7 mouse cellular contexts compared by ENCODE assay signal in genomic region chr6:29214776-29215175, GRCm38 (mm10). TPM values are rescaled to one million over a fixed set of nuclear protein-coding genes. Genes with fewer than 3 reads are reported as not detected.
DNase-seq lines count a peak whose midpoint lies in the region; ATAC-seq and TF ChIP-seq lines count a peak whose summit lies in the region.

No protein-coding gene starts in this region.

- H3K27ac ChIP-seq in left cerebral cortex, adult 2 months: peak overlapping the region; percentile 68
- H3K27ac ChIP-seq in embryonic facial prominence, embryonic 15.5 days (replicated peaks): no peak overlapping the region
- H3K27ac ChIP-seq in intestine, embryonic 16.5 days (ENCODE audit: low read length): no peak overlapping the region
- no peak overlapping the region for H3K27ac ChIP-seq in stomach, embryonic 15.5 days

- H3K4me2 ChIP-seq in embryonic facial prominence, embryonic 15.5 days (replicated peaks): peak overlapping the region; percentile 95
- no peak overlapping the region for H3K4me2 ChIP-seq in intestine, embryonic 16.5 days (ENCODE audit: low read depth, low read length)
- H3K4me2 ChIP-seq in stomach, embryonic 15.5 days: peak overlapping the region; percentile 99; the same call in 1 of the 2 replicates

- WGBS in embryonic facial prominence, embryonic 15.5 days: 35% methylated on average over 5 of the region's 5 CpGs
- WGBS in intestine, embryonic 16.5 days: 57% methylated on average over 5 of the region's 5 CpGs
- WGBS in stomach, embryonic 15.5 days: 50% methylated on average over 5 of the region's 5 CpGs

- peaks cover 41% of the 10 kb centered on the region for H3K4me1 ChIP-seq in embryonic facial prominence, embryonic 15.5 days
- H3K4me1 ChIP-seq in intestine, embryonic 16.5 days (ENCODE audit: control insufficient read depth, insufficient read depth, low read length): peaks cover 32% of the 10 kb centered on the region
- H3K4me1 ChIP-seq in stomach, embryonic 15.5 days: peaks cover 30% of the 10 kb centered on the region

- H3K9ac ChIP-seq in embryonic facial prominence, embryonic 15.5 days: no peak overlapping the region
- peak overlapping the region; percentile 71 for H3K9ac ChIP-seq in intestine, embryonic 16.5 days (ENCODE audit: low read depth, low read length)
- H3K9ac ChIP-seq in stomach, embryonic 15.5 days: no peak overlapping the region

- H3K27me3 ChIP-seq in embryonic facial prominence, embryonic 15.5 days: peaks cover 20% of the 10 kb centered on the region
- H3K27me3 ChIP-seq in intestine, embryonic 16.5 days (replicated peaks; ENCODE audit: control insufficient read depth, insufficient read depth, low read length): no peaks in the 10 kb centered on the region
- no peaks in the 10 kb centered on the region for H3K27me3 ChIP-seq in stomach, embryonic 15.5 days (replicated peaks)

- H3K36me3 ChIP-seq in embryonic facial prominence, embryonic 15.5 days: no peaks in the 10 kb centered on the region
- H3K36me3 ChIP-seq in intestine, embryonic 16.5 days (ENCODE audit: control insufficient read depth, insufficient read depth, low read length): no peaks in the 10 kb centered on the region
- H3K36me3 ChIP-seq in stomach, embryonic 15.5 days: no peaks in the 10 kb centered on the region

- DNase-seq in left cerebral cortex, adult 2 months (ENCODE audit: extremely low spot score in 1 of 2, low spot score in 2 of 2): no peak
- no peak for DNase-seq in left cerebral cortex, adult 18-20 months (ENCODE audit: low spot score in 2 of 2)
- no peak for DNase-seq in urinary bladder, postnatal 36 days (ENCODE audit: low spot score in 2 of 2)
- no peak for DNase-seq in adrenal gland, postnatal 4 days (ENCODE audit: low spot score in 2 of 2)

- H3K4me3 ChIP-seq in left cerebral cortex, adult 2 months: peak overlapping the region; percentile 77
- no peak overlapping the region for H3K4me3 ChIP-seq in embryonic facial prominence, embryonic 15.5 days (replicated peaks)
- H3K4me3 ChIP-seq in intestine, embryonic 16.5 days (ENCODE audit: low read length): no peak overlapping the region; the same call in 1 of the 2 replicates
- H3K4me3 ChIP-seq in stomach, embryonic 15.5 days (replicated peaks): 0 out of 2 replicates have a peak overlapping the region, but pooled peaks have one; percentile 68

- intact Hi-C loops in left cerebral cortex, adult 2 months (cut with DNase I): no loop called here

- no peaks in the 10 kb centered on the region for H3K9me3 ChIP-seq in embryonic facial prominence, embryonic 15.5 days (replicated peaks)
- H3K9me3 ChIP-seq in intestine, embryonic 16.5 days (ENCODE audit: control insufficient read depth, low read length): no peaks in the 10 kb centered on the region
- H3K9me3 ChIP-seq in stomach, embryonic 15.5 days: no peaks in the 10 kb centered on the region

- ATAC-seq in embryonic facial prominence, embryonic 15.5 days (ENCODE audit: insufficient number of reproducible peaks, low FRiP score, low TSS enrichment, low read depth): no peak
- ATAC-seq in intestine, embryonic 16.5 days: no peak
- ATAC-seq in stomach, embryonic 15.5 days (ENCODE audit: insufficient read depth, low FRiP score, low read depth): no peak

- TF ChIP-seq CTCF in left cerebral cortex, adult 2 months (IDR thresholded peaks at IDR 0.05): no peak

RNA-seq across cellular contexts. Expression of gene Impdh1, which starts 1.4 kb away (rescaled TPM):
- 10 to 100 TPM; 57.1 to 62.7 TPM for total RNA-seq in left cerebral cortex, adult 2 months (2021)
- 10 to 100 TPM; 56.7 to 58.6 TPM for total RNA-seq in left cerebral cortex, adult 18-20 months (2021)
- polyA plus RNA-seq in embryonic facial prominence, embryonic 15.5 days (2015; fragmentation: Nextera tagmentation; extraction: Ambion mirVana): 51.0 and 60.5 TPM in 2 replicates
- 39.7 and 40.1 TPM in 2 replicates for polyA plus RNA-seq in intestine, embryonic 16.5 days (2015; fragmentation: Nextera tagmentation; extraction: Ambion mirVana)
- polyA plus RNA-seq in stomach, embryonic 15.5 days (2015; fragmentation: Nextera tagmentation; extraction: Ambion mirVana): 45.8 and 46.0 TPM in 2 replicates
- 10 to 100 TPM; 62.1 to 65.9 TPM for total RNA-seq in adrenal gland, postnatal 4 days (2021)

RNA-seq across cellular contexts. Expression of gene Prrt4, which starts 35.4 kb away (rescaled TPM):
- 1 to 10 TPM; 2.5 to 2.9 TPM for total RNA-seq in left cerebral cortex, adult 2 months (2021)
- 1 to 10 TPM; 3.0 to 3.5 TPM for total RNA-seq in left cerebral cortex, adult 18-20 months (2021)
- polyA plus RNA-seq in embryonic facial prominence, embryonic 15.5 days (2015; fragmentation: Nextera tagmentation; extraction: Ambion mirVana): 0.59 and 0.79 TPM in 2 replicates
- polyA plus RNA-seq in intestine, embryonic 16.5 days (2015; fragmentation: Nextera tagmentation; extraction: Ambion mirVana): 0.23 and 0.27 TPM in 2 replicates
- polyA plus RNA-seq in stomach, embryonic 15.5 days (2015; fragmentation: Nextera tagmentation; extraction: Ambion mirVana): 0.58 and 0.68 TPM in 2 replicates
- total RNA-seq in adrenal gland, postnatal 4 days (2021): 10 to 100 TPM; 11.1 to 11.7 TPM

RNA-seq across cellular contexts. Expression of gene Rbm28, which starts 50.0 kb away (rescaled TPM):
- total RNA-seq in left cerebral cortex, adult 2 months (2021): 10 to 100 TPM; 51.0 to 52.3 TPM
- total RNA-seq in left cerebral cortex, adult 18-20 months (2021): 10 to 100 TPM; 40.2 to 44.1 TPM
- polyA plus RNA-seq in embryonic facial prominence, embryonic 15.5 days (2015; fragmentation: Nextera tagmentation; extraction: Ambion mirVana): 33.1 and 35.8 TPM in 2 replicates
- 23.5 and 25.5 TPM in 2 replicates for polyA plus RNA-seq in intestine, embryonic 16.5 days (2015; fragmentation: Nextera tagmentation; extraction: Ambion mirVana)
- 27.6 and 28.1 TPM in 2 replicates for polyA plus RNA-seq in stomach, embryonic 15.5 days (2015; fragmentation: Nextera tagmentation; extraction: Ambion mirVana)
- total RNA-seq in adrenal gland, postnatal 4 days (2021): 10 to 100 TPM; 32.5 to 33.7 TPM

RNA-seq across cellular contexts. Expression of gene Hilpda, which starts 57.5 kb away (rescaled TPM):
- 1 to 10 TPM; 8.0 to 9.1 TPM for total RNA-seq in left cerebral cortex, adult 2 months (2021)
- 1 to 10 TPM; 5.5 to 6.8 TPM for total RNA-seq in left cerebral cortex, adult 18-20 months (2021)
- 38.3 and 40.7 TPM in 2 replicates for polyA plus RNA-seq in embryonic facial prominence, embryonic 15.5 days (2015; fragmentation: Nextera tagmentation; extraction: Ambion mirVana)
- polyA plus RNA-seq in intestine, embryonic 16.5 days (2015; fragmentation: Nextera tagmentation; extraction: Ambion mirVana): 27.0 and 27.8 TPM in 2 replicates
- 34.6 and 37.4 TPM in 2 replicates for polyA plus RNA-seq in stomach, embryonic 15.5 days (2015; fragmentation: Nextera tagmentation; extraction: Ambion mirVana)
- 10 to 100 TPM; 11.7 TPM for total RNA-seq in adrenal gland, postnatal 4 days (2021)

Comparison
In these comparisons a context has a peak if more than half of its experiments do, and no peak if none do; other contexts are left out.
1. H3K4me3 ChIP-seq: peak in left cerebral cortex, adult 2 months (single experiment) and stomach, embryonic 15.5 days (single experiment); none in embryonic facial prominence, embryonic 15.5 days (single experiment) and intestine, embryonic 16.5 days (single experiment).